Mouse (Mus musculus) limb, embryonic 13.5 days (tissue): Measurements from ENCODE around the gene Arhgef40. TPM values are rescaled to one million over a fixed set of nuclear protein-coding genes. Genes with fewer than 3 reads are reported as not detected.
"Not testable (repeated sequence)": the region's sequence is repeated elsewhere in the genome, so short reads cannot be mapped to it uniquely, and the experiment has no call there.

ENCODE experiments used
- ATAC-seq: fragments of 200-750 bp; cut with Nextera tagmentation; 2 replicates; pipeline ENCODE4 v1.8.0; 2017; ENCODE audit warnings: low read depth, moderate number of reproducible peaks, moderate TSS enrichment; ENCODE audit not compliant: low FRiP score
- H3K27ac ChIP-seq: fragments of 300-500 bp; sonication (generic); 2 replicates; pipeline ENCODE4 v1.5.1; 2015; ENCODE audit warnings: inconsistent platforms, mild to moderate bottlenecking, moderate library complexity
- H3K27me3 ChIP-seq: fragments of 300-500 bp; sonication (generic); 2 replicates; pipeline ENCODE4 v1.6.1; 2015; ENCODE audit warnings: mild to moderate bottlenecking, inconsistent platforms
- H3K36me3 ChIP-seq: fragments of 300-500 bp; sonication (generic); 2 replicates; pipeline ENCODE4 v1.6.1; 2015; ENCODE audit warnings: inconsistent platforms, mild to moderate bottlenecking, moderate library complexity
- H3K4me1 ChIP-seq: fragments of 300-500 bp; sonication (generic); 2 replicates; pipeline ENCODE4 v1.6.1; 2015; ENCODE audit warnings: inconsistent platforms
- H3K4me2 ChIP-seq: fragments of 300-500 bp; sonication (generic); replicated peaks from 2 replicates; pipeline ENCODE4 v1.6.1; 2015; ENCODE audit warnings: inconsistent platforms, mild to moderate bottlenecking, moderate library complexity
- H3K4me3 ChIP-seq: fragments of 300-500 bp; sonication (generic); 2 replicates; pipeline ENCODE4 v1.5.1; 2015; ENCODE audit warnings: moderate library complexity, mild to moderate bottlenecking, inconsistent platforms
- H3K9ac ChIP-seq: fragments of 300-500 bp; sonication (generic); 2 replicates; pipeline ENCODE4 v1.6.1; 2015; ENCODE audit warnings: mild to moderate bottlenecking, inconsistent platforms
- H3K9me3 ChIP-seq: fragments of 300-500 bp; sonication (generic); 2 replicates; pipeline ENCODE4 v1.6.1; 2016; ENCODE audit warnings: inconsistent platforms
- WGBS: fragments of 180-500 bp; shearing (Covaris S2); methylation state at CpG from one replicate; pipeline ENCODE4 v1.1.7; 2015; 5-methylcytosine and 5-hydroxymethylcytosine counted together
- polyA plus RNA-seq: library from polyadenylated mRNA; unstranded; fragments of >200 nt; fragmentation: Nextera tagmentation; extraction: Ambion mirVana; gene quantifications from 2 replicates; pipeline ENCODE4 v1.2.1, GENCODE M21; 2015

Gene Arhgef40
- polyA plus RNA-seq, 1 experiment from 2014 or later = 203 TPM

GRCm38 (mm10) chr14:52045966-52046565, 61.5 kb downstream of the Arhgef40 start:
- Histone ChIP-seq H3K9ac (no peak overlapping the region), H3K9me3 (no peaks in the 10 kb centered on the region), H3K4me1 (no peaks in the 10 kb centered on the region), H3K27me3 (0 out of 2 replicates have a peak, but pooled peaks cover 5% of the 10 kb centered on the region), H3K36me3 (no peaks in the 10 kb centered on the region), H3K4me3 (no peak overlapping the region), H3K27ac (no peak overlapping the region), H3K4me2 (no peak overlapping the region)
- 83% methylated on average over 9 of the region's 9 CpGs for WGBS
- ATAC-seq = no peak

GRCm38 (mm10) chr14:52052720-52053119, 68.2 kb downstream of the Arhgef40 start:
- 83% methylated on average over 3 of the region's 3 CpGs for WGBS
- H3K4me1 ChIP-seq, H3K36me3 ChIP-seq, H3K9ac ChIP-seq, ATAC-seq, H3K27me3 ChIP-seq, H3K9me3 ChIP-seq, H3K4me3 ChIP-seq, H3K4me2 ChIP-seq, H3K27ac ChIP-seq: not testable (repeated sequence)

Other genes starting within 250 kb of the Arhgef40 start
- gene Ang4, start 211.1 kb upstream of the Arhgef40 start, polyA plus RNA-seq = not detected in 2 replicates
- not detected in 2 replicates for gene AY358078, start 184.7 kb upstream of the Arhgef40 start, polyA plus RNA-seq
- 0.42 TPM in 1 of 2 replicates, not detected in the other for gene Ear6, start 131.0 kb upstream of the Arhgef40 start, polyA plus RNA-seq
- 52.1 and 62.2 TPM in 2 replicates for gene Mettl17, start 99.9 kb upstream of the Arhgef40 start, polyA plus RNA-seq
- gene Slc39a2, start 91.8 kb upstream of the Arhgef40 start, polyA plus RNA-seq = 1.4 and 1.6 TPM in 2 replicates
- gene Ndrg2, start 70.6 kb upstream of the Arhgef40 start, polyA plus RNA-seq = 53.1 and 61.8 TPM in 2 replicates
- not detected in 2 replicates for gene Tppp2, start 66.3 kb upstream of the Arhgef40 start, polyA plus RNA-seq
- gene Rnase13, start 61.9 kb upstream of the Arhgef40 start, polyA plus RNA-seq = not detected in 2 replicates
- 0.78 and 1.4 TPM in 2 replicates for gene Tmem253, start 30.9 kb downstream of the Arhgef40 start, polyA plus RNA-seq
- gene Zfp219, start 36.0 kb downstream of the Arhgef40 start, polyA plus RNA-seq = 30.8 and 32.2 TPM in 2 replicates
- gene Olfr221, start 57.7 kb downstream of the Arhgef40 start, polyA plus RNA-seq = not detected in 2 replicates
- 759 and 771 TPM in 2 replicates for gene Hnrnpc, start 119.3 kb downstream of the Arhgef40 start, polyA plus RNA-seq
- 90.3 and 90.4 TPM in 2 replicates for gene Rpgrip1, start 126.0 kb downstream of the Arhgef40 start, polyA plus RNA-seq
- gene Supt16, start 212.7 kb downstream of the Arhgef40 start, polyA plus RNA-seq = 72.3 and 74.0 TPM in 2 replicates